ENCODE assay signal across 7 mouse cellular contexts in genomic region chr7:112158316-112158741, GRCm38 (mm10). TPM values are rescaled to one million over a fixed set of nuclear protein-coding genes. Genes with fewer than 3 reads are reported as not detected.
DNase-seq lines count a peak whose midpoint lies in the region; ATAC-seq and TF ChIP-seq lines count a peak whose summit lies in the region.

No protein-coding gene starts in this region.

- no peak overlapping the region for H3K27ac ChIP-seq in spleen, adult 2 months (ENCODE audit: insufficient read depth, low read length)
- H3K27ac ChIP-seq in embryonic fibroblast, embryonic 13.5 days (ENCODE audit: insufficient read depth, low read length) = peak overlapping the region; percentile 47
- peak overlapping the region; percentile 46; the same call in 1 of the 2 replicates for H3K27ac ChIP-seq in intestine, postnatal 0 days (ENCODE audit: low read depth, low read length)
- H3K27ac ChIP-seq in midbrain, embryonic 10.5 days (replicated peaks) = peak overlapping the region; percentile 81
- H3K27ac ChIP-seq in cerebellum, adult 2 months (ENCODE audit: insufficient read depth, low read length) = no peak overlapping the region

- no peaks in the 10 kb centered on the region for H3K36me3 ChIP-seq in spleen, adult 2 months (ENCODE audit: control insufficient read depth, insufficient read depth, low read length)
- H3K36me3 ChIP-seq in intestine, postnatal 0 days (ENCODE audit: control insufficient read depth, insufficient read depth) = no peaks in the 10 kb centered on the region
- H3K36me3 ChIP-seq in midbrain, embryonic 10.5 days = no peaks in the 10 kb centered on the region

- peak overlapping the region; percentile 61 for H3K4me2 ChIP-seq in intestine, postnatal 0 days (replicated peaks; ENCODE audit: low read depth)

- peak overlapping the region; percentile 28; the same call in 1 of the 2 replicates for H3K4me3 ChIP-seq in spleen, adult 2 months (ENCODE audit: extremely low read depth, insufficient read depth, insufficient read length)
- peak overlapping the region; percentile 66 for H3K4me3 ChIP-seq in embryonic fibroblast, embryonic 13.5 days (ENCODE audit: insufficient read depth, low read length)
- H3K4me3 ChIP-seq in intestine, postnatal 0 days (ENCODE audit: low read depth, low read length) = peak overlapping the region; percentile 47
- H3K4me3 ChIP-seq in midbrain, embryonic 10.5 days = peak overlapping the region; percentile 60
- H3K4me3 ChIP-seq in cerebellum, adult 2 months (replicated peaks; ENCODE audit: insufficient read depth, low read depth, low read length) = no peak overlapping the region

- peak overlapping the region; percentile 42 for H3K9ac ChIP-seq in intestine, postnatal 0 days (ENCODE audit: low read depth, low read length)

- H3K4me1 ChIP-seq in spleen, adult 2 months (ENCODE audit: control insufficient read depth, insufficient read depth, insufficient read length) = no peaks in the 10 kb centered on the region; the same call in 1 of the 2 replicates
- H3K4me1 ChIP-seq in embryonic fibroblast, embryonic 13.5 days (ENCODE audit: control insufficient read depth, insufficient read depth, low read length) = peaks cover 16% of the 10 kb centered on the region
- H3K4me1 ChIP-seq in intestine, postnatal 0 days (replicated peaks; ENCODE audit: control insufficient read depth, insufficient read depth, low read length) = no peaks in the 10 kb centered on the region; the same call in 1 of the 2 replicates
- peaks cover 34% of the 10 kb centered on the region for H3K4me1 ChIP-seq in midbrain, embryonic 10.5 days
- H3K4me1 ChIP-seq in cerebellum, adult 2 months (ENCODE audit: control insufficient read depth, insufficient read depth, low read length) = no peaks in the 10 kb centered on the region

- peaks cover 7% of the 10 kb centered on the region for H3K27me3 ChIP-seq in spleen, adult 2 months (ENCODE audit: control insufficient read depth, insufficient read depth, low read length)
- H3K27me3 ChIP-seq in intestine, postnatal 0 days (replicated peaks; ENCODE audit: control insufficient read depth, insufficient read depth, low read length) = peaks cover 4% of the 10 kb centered on the region
- H3K27me3 ChIP-seq in midbrain, embryonic 10.5 days (ENCODE audit: low read depth, poor library complexity, severe bottlenecking) = peaks cover 40% of the 10 kb centered on the region
- no peaks in the 10 kb centered on the region; the same call in 1 of the 2 replicates for H3K27me3 ChIP-seq in cerebellum, adult 2 months (ENCODE audit: control insufficient read depth, insufficient read depth, low read length)

- TF ChIP-seq POLR2A in spleen, adult 2 months (IDR thresholded peaks at IDR 0.05; ENCODE audit: low read depth, low read length) = no peak
- peak; percentile 57; the same call in 1 of the 2 replicates for TF ChIP-seq POLR2A in embryonic fibroblast, embryonic 13.5 days (IDR thresholded peaks at IDR 0.05; ENCODE audit: low read depth, low read length)
- TF ChIP-seq POLR2A in cerebellum, adult 2 months (IDR thresholded peaks at IDR 0.05; ENCODE audit: borderline replicate concordance, insufficient read depth, low read length) = no peak

- DNase-seq in spleen, adult 2 months (ENCODE audit: low read depth in 1 of 2, low spot score in 2 of 2) = no peak
- no peak for DNase-seq in spleen, adult 18-20 months
- peak; percentile 68 for DNase-seq in midbrain, embryonic 10.5 days (ENCODE audit: low spot score)
- no peak for DNase-seq in cerebellum, adult 2 months

- TF ChIP-seq CTCF in spleen, adult 2 months (IDR thresholded peaks at IDR 0.05; ENCODE audit: extremely low read depth, insufficient read depth, insufficient read length, insufficient replicate concordance) = no peak
- no peak for TF ChIP-seq CTCF in embryonic fibroblast, embryonic 13.5 days (IDR thresholded peaks at IDR 0.05; ENCODE audit: borderline replicate concordance, insufficient read depth, low read length)
- TF ChIP-seq CTCF in intestine, postnatal 0 days (IDR thresholded peaks at IDR 0.05; ENCODE audit: low read depth) = no peak
- TF ChIP-seq CTCF in cerebellum, adult 2 months (IDR thresholded peaks at IDR 0.05; ENCODE audit: borderline replicate concordance, insufficient read depth, low read depth, low read length) = no peak

- H3K9me3 ChIP-seq in intestine, postnatal 0 days (ENCODE audit: control insufficient read depth) = no peaks in the 10 kb centered on the region
- H3K9me3 ChIP-seq in midbrain, embryonic 10.5 days (replicated peaks) = no peaks in the 10 kb centered on the region

- 4% methylated on average over 23 of the region's 23 CpGs for WGBS in spleen, adult 2 months
- WGBS in intestine, postnatal 0 days = under 1% methylated on average over 17 of the region's 23 CpGs
- WGBS in midbrain, embryonic 10.5 days = 2% methylated on average over 23 of the region's 23 CpGs
- WGBS in cerebellum, adult 2 months = 9% methylated on average over 23 of the region's 23 CpGs

- no peak for ATAC-seq in intestine, postnatal 0 days
- ATAC-seq in monocyte, adult 5-6 weeks (replicated peaks; ENCODE audit: insufficient number of reproducible peaks, low FRiP score, low TSS enrichment, poor library complexity, severe bottlenecking) = no peak

RNA-seq across cellular contexts. Expression of gene Dkk3, which starts 0.5 kb away (rescaled TPM):
- 2.1 and 2.9 TPM in 2 replicates for polyA plus RNA-seq in spleen, adult 2 months (2012; rRNA removed)
- polyA plus RNA-seq in embryonic fibroblast, embryonic 13.5 days (2011; ENCODE audit: insufficient read length, low read depth, missing spikeins) = 130 and 148 TPM in 2 replicates
- 17.0 and 19.2 TPM in 2 replicates for polyA plus RNA-seq in intestine, postnatal 0 days (2015; fragmentation: Nextera tagmentation; extraction: Ambion mirVana)
- polyA plus RNA-seq in midbrain, embryonic 10.5 days (2016; fragmentation: Nextera tagmentation; extraction: Ambion mirVana) = 12.9 and 14.6 TPM in 2 replicates
- 17.1 and 20.4 TPM in 2 replicates for polyA plus RNA-seq in cerebellum, adult 2 months (2012; rRNA removed)
- not detected in 3 replicates for total RNA-seq in monocyte, adult 5-6 weeks (2017)

Comparison
In these comparisons a context has a peak if more than half of its experiments do, and no peak if none do; other contexts are left out.
1. H3K27ac ChIP-seq: peak in embryonic fibroblast, embryonic 13.5 days (single experiment), intestine, postnatal 0 days (single experiment) and midbrain, embryonic 10.5 days (single experiment); none in spleen, adult 2 months (single experiment) and cerebellum, adult 2 months (single experiment).